Mouse (Mus musculus): ENCODE measurements around the gene Tasp1. TPM values are rescaled to one million over a fixed set of nuclear protein-coding genes. Genes with fewer than 3 reads are reported as not detected.

The Tasp1 gene
- polyA plus RNA-seq, 2 experiments: 6.1 to 13.9 TPM

GRCm38 (mm10) chr2:139817275-139817674, 249.3 kb downstream of the Tasp1 start:
- no peak for TF ChIP-seq CTCF (IDR thresholded peaks at IDR 0.05; ENCODE audit: low read depth)
- no peak for TF ChIP-seq EP300 (IDR thresholded peaks at IDR 0.05; ENCODE audit: low read depth)
- H3K36me3 ChIP-seq (replicated peaks; ENCODE audit: control insufficient read depth, insufficient read depth, low read depth): no peaks in the 10 kb centered on the region
- no peaks in the 10 kb centered on the region for H3K4me1 ChIP-seq (replicated peaks; ENCODE audit: control insufficient read depth in 2 of 2, insufficient read depth in 2 of 2, low read length in 1 of 2)
- H3K4me3 ChIP-seq (ENCODE audit: insufficient read depth in 1 of 2, low read depth in 2 of 2, low read length in 2 of 2): no peak overlapping the region
- no peak for DNase-seq (ENCODE audit: low read depth in 3 of 3, low spot score in 3 of 3)
- no peak overlapping the region for H3K4me2 ChIP-seq (ENCODE audit: low read depth)
- H3K27ac ChIP-seq: no peak overlapping the region
- 67% methylated on average over 3 of the region's 3 CpGs for WGBS (ENCODE audit: insufficient replicate concordance)
- H3K9me3 ChIP-seq (ENCODE audit: control insufficient read depth, low read length): no peaks in the 10 kb centered on the region
- no peaks in the 10 kb centered on the region for H3K27me3 ChIP-seq (ENCODE audit: control insufficient read depth, insufficient read depth, low read length)
- no peak overlapping the region for H3K9ac ChIP-seq (replicated peaks)
- ATAC-seq (ENCODE audit: insufficient read depth): no peak

- H3K9ac ChIP-seq (replicated peaks): no peak overlapping the region
- DNase-seq (ENCODE audit: low read depth in 3 of 3, low spot score in 3 of 3) (no peak), ATAC-seq (ENCODE audit: insufficient read depth) (no peak)
- H3K36me3 ChIP-seq (replicated peaks; ENCODE audit: control insufficient read depth, insufficient read depth, low read depth): no peaks in the 10 kb centered on the region
- no peaks in the 10 kb centered on the region for H3K9me3 ChIP-seq (ENCODE audit: control insufficient read depth, low read length)
- TF ChIP-seq EP300 (IDR thresholded peaks at IDR 0.05; ENCODE audit: low read depth) (no peak), CTCF (IDR thresholded peaks at IDR 0.05; ENCODE audit: low read depth) (no peak)
- H3K27me3 ChIP-seq (ENCODE audit: control insufficient read depth, insufficient read depth, low read length): no peaks in the 10 kb centered on the region
- H3K27ac ChIP-seq: no peak overlapping the region
- 66% methylated on average over 6 of the region's 6 CpGs for WGBS (ENCODE audit: insufficient replicate concordance)
- no peak overlapping the region for H3K4me2 ChIP-seq (ENCODE audit: low read depth)
- no peak overlapping the region for H3K4me3 ChIP-seq (ENCODE audit: insufficient read depth in 1 of 2, low read depth in 2 of 2, low read length in 2 of 2)
- H3K4me1 ChIP-seq (replicated peaks; ENCODE audit: control insufficient read depth in 2 of 2, insufficient read depth in 2 of 2, low read length in 1 of 2): no peaks in the 10 kb centered on the region
These were observed 258.7 kb downstream of the Tasp1 start for GRCm38 (mm10) chr2:139807887-139808286.

GRCm38 (mm10) chr2:139804041-139804440, 262.6 kb downstream of the Tasp1 start:
- Histone ChIP-seq H3K4me3 (ENCODE audit: insufficient read depth in 1 of 2, low read depth in 2 of 2, low read length in 2 of 2) (no peak overlapping the region), H3K4me1 (replicated peaks; ENCODE audit: control insufficient read depth in 2 of 2, insufficient read depth in 2 of 2, low read length in 1 of 2) (no peaks in the 10 kb centered on the region), H3K9me3 (ENCODE audit: control insufficient read depth, low read length) (no peaks in the 10 kb centered on the region), H3K27ac (no peak overlapping the region), H3K9ac (replicated peaks) (no peak overlapping the region), H3K27me3 (ENCODE audit: control insufficient read depth, insufficient read depth, low read length) (no peaks in the 10 kb centered on the region), H3K36me3 (replicated peaks; ENCODE audit: control insufficient read depth, insufficient read depth, low read depth) (no peaks in the 10 kb centered on the region), H3K4me2 (ENCODE audit: low read depth) (no peak overlapping the region)
- no peak for TF ChIP-seq EP300 (IDR thresholded peaks at IDR 0.05; ENCODE audit: low read depth)
- TF ChIP-seq CTCF (IDR thresholded peaks at IDR 0.05; ENCODE audit: low read depth): no peak
- DNase-seq (ENCODE audit: low read depth in 3 of 3, low spot score in 3 of 3) (no peak), ATAC-seq (ENCODE audit: insufficient read depth) (no peak)
- 54% methylated on average over 7 of the region's 7 CpGs for WGBS (ENCODE audit: insufficient replicate concordance)

GRCm38 (mm10) chr2:139792345-139793120, 274.1 kb downstream of the Tasp1 start:
- H3K27ac ChIP-seq: no peak overlapping the region
- H3K4me2 ChIP-seq (ENCODE audit: low read depth): no peak overlapping the region
- TF ChIP-seq CTCF (IDR thresholded peaks at IDR 0.05; ENCODE audit: low read depth): no peak
- no peak for TF ChIP-seq EP300 (IDR thresholded peaks at IDR 0.05; ENCODE audit: low read depth)
- no peak overlapping the region for H3K9ac ChIP-seq (replicated peaks)
- DNase-seq (ENCODE audit: low read depth in 3 of 3, low spot score in 3 of 3): no peak
- no peak overlapping the region for H3K4me3 ChIP-seq (ENCODE audit: insufficient read depth in 1 of 2, low read depth in 2 of 2, low read length in 2 of 2)
- H3K27me3 ChIP-seq (ENCODE audit: control insufficient read depth, insufficient read depth, low read length): no peaks in the 10 kb centered on the region
- no peaks in the 10 kb centered on the region for H3K36me3 ChIP-seq (replicated peaks; ENCODE audit: control insufficient read depth, insufficient read depth, low read depth)
- ATAC-seq (ENCODE audit: insufficient read depth): no peak
- H3K9me3 ChIP-seq (ENCODE audit: control insufficient read depth, low read length): no peaks in the 10 kb centered on the region
- 59% methylated on average over 9 of the region's 9 CpGs for WGBS (ENCODE audit: insufficient replicate concordance)
- H3K4me1 ChIP-seq (replicated peaks; ENCODE audit: control insufficient read depth in 2 of 2, insufficient read depth in 2 of 2, low read length in 1 of 2): no peaks in the 10 kb centered on the region

GRCm38 (mm10) chr2:139788658-139789057, 277.9 kb downstream of the Tasp1 start:
- Histone ChIP-seq H3K9ac (replicated peaks) (no peak overlapping the region), H3K9me3 (ENCODE audit: control insufficient read depth, low read length) (no peaks in the 10 kb centered on the region), H3K27ac (no peak overlapping the region), H3K4me1 (replicated peaks; ENCODE audit: control insufficient read depth in 2 of 2, insufficient read depth in 2 of 2, low read length in 1 of 2) (no peaks in the 10 kb centered on the region), H3K36me3 (replicated peaks; ENCODE audit: control insufficient read depth, insufficient read depth, low read depth) (no peaks in the 10 kb centered on the region), H3K4me3 (ENCODE audit: insufficient read depth in 1 of 2, low read depth in 2 of 2, low read length in 2 of 2) (no peak overlapping the region), H3K4me2 (ENCODE audit: low read depth) (no peak overlapping the region), H3K27me3 (ENCODE audit: control insufficient read depth, insufficient read depth, low read length) (no peaks in the 10 kb centered on the region)
- DNase-seq (ENCODE audit: low read depth in 3 of 3, low spot score in 3 of 3): no peak
- TF ChIP-seq EP300 (IDR thresholded peaks at IDR 0.05; ENCODE audit: low read depth): no peak
- no peak for TF ChIP-seq CTCF (IDR thresholded peaks at IDR 0.05; ENCODE audit: low read depth)
- WGBS (ENCODE audit: insufficient replicate concordance): 61% methylated on average over 4 of the region's 4 CpGs
- no peak for ATAC-seq (ENCODE audit: insufficient read depth)

All from liver, embryonic 14.5 days (tissue).